Mouse (Mus musculus) stomach, postnatal 0 days (tissue): ENCODE data around the gene Chst11.

ENCODE experiments used
- CTCF ChIP-seq: IDR thresholded peaks from 2 replicates; pipeline ENCODE4 v1.5.1; 2016; ENCODE audit warnings: antibody characterized with exemption, low read depth, mild to moderate bottlenecking, moderate library complexity
- EP300 ChIP-seq: optimal IDR thresholded peaks from 2 replicates; pipeline ENCODE3; 2016; ENCODE audit warnings: antibody characterized with exemption

DNA sequence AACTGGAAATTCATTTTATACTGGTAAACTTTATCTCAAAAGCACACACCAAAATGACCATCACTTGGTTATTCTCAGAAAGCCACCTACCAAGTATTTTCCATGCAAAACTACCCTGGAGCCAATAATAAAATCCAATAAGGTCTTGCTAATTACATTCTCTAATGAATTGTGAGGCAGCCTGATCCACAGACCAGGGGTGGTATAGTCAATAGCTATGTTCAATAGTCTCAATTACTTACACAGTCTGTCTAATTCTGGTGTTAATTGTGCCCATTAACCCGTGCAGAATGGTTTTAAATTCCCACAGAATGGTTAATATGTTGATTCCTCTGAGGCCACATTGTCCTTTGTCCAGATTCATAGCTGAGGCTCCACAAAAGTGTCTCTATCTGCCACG is 233.5 kb downstream of the Chst11 start:
- no peak for TF ChIP-seq CTCF
- TF ChIP-seq EP300: no peak
